Mouse (Mus musculus): ENCODE data around the gene Tspan33.

GRCm38 (mm10) chr6:29701051-29701450 lies 7.0 kb downstream of the Tspan33 start:
- no peak for TF ChIP-seq GATA1 (IDR thresholded peaks at IDR 0.05; ENCODE audit: borderline replicate concordance, low read length)
- TF ChIP-seq FLI1 (IDR thresholded peaks at IDR 0.05; ENCODE audit: low read length) = no peak
